Mouse (Mus musculus) ES-E14 (cell line): ENCODE results near the gene Rnf31.

Experiments
- CHD2 ChIP-seq: IDR thresholded peaks from 2 replicates; pipeline ENCODE4 v1.6.1; 2014; ENCODE audit warnings: mild to moderate bottlenecking, low read depth, low read length, inconsistent platforms
- ZC3H11A ChIP-seq: IDR thresholded peaks from 2 replicates; pipeline ENCODE4 v1.6.1; 2012; ENCODE audit warnings: low read depth, mild to moderate bottlenecking, inconsistent platforms, low read length, borderline replicate concordance
- ZNF384 ChIP-seq: IDR thresholded peaks from 2 replicates; pipeline ENCODE4 v1.6.1; 2012; ENCODE audit warnings: low read depth, low read length, inconsistent platforms

- TF ChIP-seq ZC3H11A (no peak), CHD2 (no peak), ZNF384 (no peak)
Observed at GRCm38 (mm10) chr14:55558740-55559448, 32.6 kb upstream of the Rnf31 start.
